Mouse (Mus musculus): ENCODE results near the gene Sfxn5.

- TF ChIP-seq CTCF (IDR thresholded peaks at IDR 0.05; ENCODE audit: extremely low read depth, insufficient read length, insufficient replicate concordance, low read depth, low read length): no peak
- TF ChIP-seq POLR2A (IDR thresholded peaks at IDR 0.05; ENCODE audit: low read depth, low read length): no peak
Observed at GRCm38 (mm10) chr6:85237595-85238337, 95.5 kb downstream of the Sfxn5 start.

Measured in small intestine, adult 2 months (tissue).